Mouse (Mus musculus) spleen, postnatal 10 days (tissue): ENCODE measurements around the gene Rpl38.

Experiments
- DNase-seq, 2 experiments: peaks; one replicate each; pipeline ENCODE4 v3.0.0; 2021 to 2022; ENCODE audit warnings: low spot score in 2 of 2

The Rpl38 gene

DNA sequence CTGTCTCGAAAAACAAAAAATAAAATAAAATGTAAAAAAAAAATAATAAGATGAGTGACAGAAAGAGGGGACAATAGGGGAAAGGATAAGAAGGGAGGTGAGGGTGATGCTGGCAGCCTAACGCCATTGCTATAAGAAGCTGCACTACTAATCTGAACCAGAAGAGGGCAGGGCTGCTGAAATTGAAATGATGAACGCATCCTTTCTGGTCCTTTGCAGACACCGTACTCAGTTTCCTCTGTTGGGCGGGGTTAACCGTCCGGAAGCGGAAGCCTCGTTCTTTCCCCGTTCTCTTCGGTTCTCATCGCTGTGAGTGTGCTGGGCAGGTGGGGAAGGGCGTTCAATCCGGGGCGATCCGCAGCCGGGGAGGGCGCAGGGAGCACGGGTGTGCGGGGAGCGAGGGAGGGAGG, at the start of gene Rpl38:
Gene Rpl38, plus strand, starts transcription at position 224 of the 410 bp plus-strand sequence.
- peak; percentile 90 to 94 for DNase-seq

DNA sequence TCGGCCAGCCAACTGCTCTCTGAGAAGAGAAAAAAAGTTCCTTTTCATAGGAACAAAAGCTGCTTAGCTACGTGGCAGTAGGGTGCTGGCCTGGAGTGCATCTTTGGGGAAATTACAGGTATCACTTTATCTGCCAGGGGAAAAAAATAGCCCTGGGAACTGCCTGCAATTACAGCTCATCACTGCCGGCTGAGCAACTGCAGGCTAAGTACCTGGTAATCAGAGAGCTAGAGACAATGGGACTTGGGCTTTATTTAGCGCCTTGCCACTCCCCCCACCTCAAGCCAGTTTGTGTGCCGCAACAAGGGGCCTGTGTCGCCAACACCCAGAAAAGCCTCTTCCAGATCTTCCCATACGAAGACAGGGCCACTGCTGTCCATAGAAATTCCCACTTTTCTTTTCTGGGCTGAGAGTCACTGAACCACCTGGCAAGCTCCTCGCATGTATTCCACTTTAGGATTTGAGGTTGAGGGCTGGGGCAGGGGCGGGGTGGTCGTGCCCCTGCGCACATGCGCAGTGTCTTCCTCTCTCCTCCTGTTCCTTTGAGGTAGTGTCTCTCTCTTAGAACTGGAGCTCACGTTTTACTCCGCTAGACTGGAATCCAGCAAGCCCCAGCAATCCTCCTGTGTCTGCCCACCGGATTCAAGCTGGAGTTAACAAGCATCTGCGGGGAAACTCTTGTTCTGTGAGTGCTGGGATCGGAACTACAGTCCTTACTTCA, 49.5 kb upstream of the Rpl38 start:
- no peak for DNase-seq

DNA sequence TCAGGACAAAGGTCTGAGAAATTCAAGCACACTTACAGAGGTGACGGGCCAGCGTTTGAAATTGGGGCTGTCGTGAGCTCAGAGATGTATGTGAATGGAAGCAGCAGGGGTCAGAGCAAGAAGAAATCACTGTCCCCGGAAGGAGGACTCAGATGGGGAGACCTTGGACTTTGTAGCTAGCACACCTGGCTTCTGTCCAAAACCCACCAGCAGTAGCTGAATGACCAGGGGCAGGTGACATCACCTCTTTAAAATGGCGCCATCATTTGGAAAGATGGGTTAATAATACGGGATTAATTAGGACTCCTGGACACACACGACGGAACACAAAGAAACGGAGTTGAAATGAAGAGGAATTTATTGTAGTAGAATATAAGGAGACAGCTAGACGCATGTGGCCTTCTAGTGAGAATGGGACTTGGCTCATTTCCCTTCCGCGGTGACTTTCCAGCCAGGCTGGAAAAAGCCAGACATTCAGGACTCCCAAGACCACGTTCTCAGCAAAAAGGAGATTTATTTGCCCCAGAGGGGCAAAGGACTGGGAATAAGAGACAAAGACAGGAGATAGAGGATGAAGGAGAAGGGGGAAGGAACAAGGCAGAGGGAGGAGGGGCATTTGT, 42.1 kb upstream of the Rpl38 start:
- no peak for DNase-seq

DNA sequence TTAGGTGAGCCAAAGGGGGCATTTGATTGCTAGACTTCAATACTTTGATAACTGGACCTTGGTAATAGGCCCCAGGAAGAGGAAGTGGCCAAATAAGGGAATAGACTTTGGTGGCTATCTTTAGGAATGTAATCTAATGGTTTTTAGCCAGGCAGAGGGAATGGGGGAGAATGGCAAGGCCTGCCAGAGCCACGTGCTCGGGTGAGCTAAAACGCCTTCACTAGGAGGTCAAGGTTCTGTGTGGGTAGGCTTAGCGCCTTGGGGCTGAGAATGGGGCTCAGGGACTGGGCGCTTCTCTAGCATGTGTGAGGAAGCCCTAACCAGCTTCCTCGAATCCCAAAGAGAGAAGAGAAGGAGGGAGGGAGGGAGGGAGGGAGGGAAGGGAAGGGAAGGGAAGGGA, 41.3 kb upstream of the Rpl38 start:
- no peak for DNase-seq

DNA sequence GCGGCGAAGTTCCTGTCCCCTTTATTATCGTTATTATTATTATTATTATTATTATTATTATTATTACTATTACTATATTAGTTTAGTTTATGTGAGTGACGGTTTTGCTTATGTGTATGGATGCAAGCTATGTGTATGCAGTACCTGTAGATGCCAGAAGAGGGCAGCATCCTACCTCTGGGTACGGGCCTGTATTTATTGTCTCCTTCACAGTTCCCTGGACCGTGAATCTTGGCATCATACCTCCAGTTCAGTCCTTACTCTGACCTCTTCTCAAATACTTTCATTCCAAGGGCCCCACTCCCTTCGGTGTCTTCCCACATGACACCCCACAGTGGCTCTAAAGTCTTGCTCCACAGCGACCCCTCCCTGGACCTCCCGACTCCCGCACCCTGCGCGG, 40.3 kb upstream of the Rpl38 start:
- no peak for DNase-seq

DNA sequence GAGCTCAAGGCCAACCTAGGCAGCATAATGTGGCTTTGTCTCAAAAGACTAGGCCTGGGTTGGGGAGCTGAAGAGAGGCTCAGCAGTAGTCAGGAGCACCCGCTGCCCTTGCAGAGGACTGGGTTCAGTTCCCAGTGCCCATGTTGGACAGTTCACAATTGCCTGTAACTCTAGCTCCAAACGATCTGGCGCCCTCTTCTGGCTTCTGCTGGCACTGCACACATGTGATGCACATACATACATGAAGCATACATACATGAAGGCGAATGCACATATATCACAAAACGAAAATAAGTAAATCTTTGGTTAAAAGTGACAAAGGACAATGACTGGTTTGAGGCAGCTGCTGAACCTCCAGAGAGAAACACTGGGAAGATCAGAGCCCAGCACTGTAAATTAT, 38.3 kb upstream of the Rpl38 start:
- no peak for DNase-seq

DNA sequence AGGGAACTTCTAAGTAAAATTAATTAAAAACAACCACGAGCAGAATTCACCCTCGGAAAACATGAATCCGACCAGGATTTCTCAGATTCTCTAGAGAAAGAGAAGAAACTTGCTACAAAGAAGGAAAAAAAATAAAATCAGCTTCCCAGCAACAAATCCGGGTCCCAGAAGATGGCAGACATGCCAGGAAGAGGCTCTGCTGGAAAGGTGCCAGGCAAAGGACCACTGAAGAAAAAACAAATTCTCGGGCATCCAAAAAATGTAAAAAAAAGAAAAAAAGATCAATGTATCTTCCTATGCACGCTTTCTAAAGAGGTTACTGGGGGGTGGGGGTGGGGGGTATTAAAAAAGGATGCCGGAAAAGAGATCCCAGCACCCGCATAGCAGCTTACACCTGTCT, 36.1 kb upstream of the Rpl38 start:
- DNase-seq, result no peak

DNA sequence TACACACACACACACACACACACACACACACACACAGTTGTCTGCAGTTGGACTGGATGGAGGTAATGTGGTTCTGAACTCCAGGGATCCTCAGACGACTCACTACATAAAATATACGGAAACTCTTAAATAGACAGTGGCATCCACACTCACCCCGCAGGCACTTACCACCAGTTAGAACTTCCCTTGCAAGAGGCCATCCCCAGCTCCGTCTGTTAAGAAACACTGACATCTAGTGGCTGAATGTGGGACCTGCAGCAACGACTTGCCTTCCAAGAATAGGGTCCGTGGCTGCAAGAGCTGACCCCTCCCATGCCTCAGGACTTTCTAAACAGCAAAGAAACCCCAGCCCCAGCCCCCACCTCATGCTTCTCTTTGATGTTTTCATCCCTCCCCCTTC, 32.0 kb upstream of the Rpl38 start:
- DNase-seq, result peak; percentile 61 to 78

DNA sequence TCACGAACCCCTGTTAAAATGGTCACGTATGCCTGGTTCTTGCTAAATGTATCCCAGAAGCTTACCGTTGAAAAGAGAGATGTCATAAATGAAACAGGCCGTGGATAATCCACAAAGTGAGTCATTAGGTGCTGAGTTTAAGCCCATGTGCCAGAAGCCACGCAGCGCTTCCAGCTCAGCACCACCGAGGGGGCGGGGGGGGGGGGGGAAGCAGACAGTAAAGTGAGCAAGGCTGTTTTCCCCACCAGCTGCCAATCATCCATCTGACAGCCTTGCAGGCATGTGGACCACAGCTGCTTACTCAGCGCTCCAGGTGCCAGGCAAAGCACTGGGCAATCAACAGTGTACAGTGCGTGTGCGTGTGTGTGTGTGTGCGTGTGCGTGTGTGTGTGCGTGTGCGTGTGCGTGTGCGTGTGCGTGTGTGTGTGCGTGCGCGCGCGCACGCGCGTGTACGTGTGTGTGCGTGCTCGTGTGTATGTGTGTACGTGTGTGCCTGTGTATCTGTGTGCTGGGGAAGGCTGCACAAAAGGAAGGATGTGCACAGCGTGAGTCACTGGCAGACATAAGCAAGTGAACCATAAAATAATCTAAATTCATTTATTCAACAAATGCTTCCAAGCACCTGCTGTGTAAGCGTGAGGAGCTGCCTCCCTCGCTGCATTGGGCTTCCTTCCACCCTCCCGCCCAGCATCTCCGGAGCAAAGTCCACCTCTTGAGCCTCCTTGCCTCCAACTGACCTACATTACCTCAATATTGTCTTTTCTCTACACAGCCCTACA, 31.4 kb upstream of the Rpl38 start:
- no peak for DNase-seq

DNA sequence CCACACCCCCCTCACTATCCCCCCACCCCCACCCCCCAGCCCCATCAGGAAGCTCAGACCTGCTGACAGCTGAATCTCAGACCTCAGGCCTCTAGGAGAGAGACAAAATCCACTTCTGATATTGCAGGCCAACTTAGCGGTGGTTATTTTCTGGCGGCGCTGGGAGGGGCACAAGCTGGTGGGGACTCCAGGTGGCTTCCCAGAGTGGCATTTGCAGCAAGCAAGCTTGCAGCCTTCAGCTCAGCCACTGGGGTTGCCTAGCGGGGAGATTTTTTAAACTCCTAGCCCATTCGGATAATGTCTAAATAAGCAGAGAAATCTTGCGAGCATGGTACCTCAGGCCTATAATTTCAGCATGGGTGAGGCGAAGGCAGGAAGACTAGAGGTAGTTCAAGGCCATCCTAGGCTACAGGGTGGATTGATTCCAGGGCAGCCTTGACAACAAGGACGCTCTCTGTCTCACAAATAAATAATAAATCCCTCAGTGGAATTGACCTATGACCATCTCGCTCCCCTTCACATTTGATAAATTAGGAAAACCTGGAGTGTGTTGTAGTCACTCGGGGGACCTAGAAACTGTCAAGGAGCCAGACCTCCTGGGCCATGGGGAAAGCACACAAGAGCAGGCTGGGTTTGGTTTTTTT, 29.6 kb upstream of the Rpl38 start:
- DNase-seq, result no peak

DNA sequence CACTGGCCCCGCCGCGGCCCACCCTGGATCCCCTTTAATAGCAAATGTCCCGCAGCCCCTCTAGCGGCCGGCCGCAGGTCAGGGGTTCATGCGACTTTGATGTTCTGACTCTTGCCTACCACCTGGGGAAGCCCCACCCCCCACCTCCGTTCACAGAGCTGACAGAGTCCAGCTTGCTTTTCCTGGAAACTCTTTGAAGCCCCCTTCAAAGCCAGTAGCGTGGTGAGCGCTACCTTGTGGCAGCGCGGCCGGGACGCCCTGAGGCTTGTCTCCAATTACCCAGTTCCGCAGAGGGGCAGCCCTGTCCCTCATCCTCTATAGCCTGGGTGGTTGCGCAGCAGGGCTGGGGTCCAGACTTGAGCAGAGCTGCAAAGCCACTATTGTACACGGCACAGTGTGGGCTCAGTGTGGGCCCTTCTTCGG, 28.6 kb upstream of the Rpl38 start:
- no peak for DNase-seq

DNA sequence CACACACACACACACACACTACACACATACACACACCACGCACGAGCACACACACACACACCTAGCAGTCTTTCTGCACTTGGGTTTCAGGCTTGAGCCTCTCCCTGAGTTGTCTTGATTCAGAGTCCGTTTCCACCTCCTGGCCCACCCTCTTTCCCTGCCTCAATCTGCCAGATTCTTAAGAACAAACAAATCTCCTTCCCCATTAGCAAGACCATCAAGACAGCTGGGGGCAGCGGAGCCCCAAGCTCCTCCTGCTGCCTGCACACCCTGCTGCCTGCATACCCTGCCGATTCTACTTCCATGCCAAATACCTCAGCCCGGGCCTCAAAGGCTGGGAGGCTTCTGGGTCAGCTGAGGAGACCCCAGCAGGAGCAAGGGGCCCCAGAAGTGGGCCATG, 27.7 kb upstream of the Rpl38 start:
- DNase-seq, result no peak

DNA sequence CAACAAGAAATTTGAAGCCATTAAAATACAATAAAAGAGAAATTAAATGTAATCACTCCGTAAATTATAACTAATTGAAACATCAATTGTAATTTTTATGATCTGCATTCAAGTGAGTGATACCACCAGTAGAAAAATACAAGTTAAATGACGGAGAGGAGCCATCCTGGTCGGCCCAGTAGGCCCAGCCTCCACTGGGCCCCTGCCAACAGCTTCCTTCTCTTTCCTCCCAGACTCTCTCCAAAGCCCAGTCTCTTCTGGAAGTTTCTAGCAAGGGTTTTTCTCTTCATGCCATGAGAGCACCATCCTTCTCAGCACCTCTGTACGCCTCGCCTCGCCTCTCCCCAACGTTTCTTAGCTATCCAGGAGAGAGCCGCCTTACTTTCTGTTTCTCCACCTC, 27.2 kb upstream of the Rpl38 start:
- DNase-seq, result no peak

GRCm38 (mm10) chr11:114642184-114642583, 26.1 kb upstream of the Rpl38 start:
- no peak for DNase-seq

DNA sequence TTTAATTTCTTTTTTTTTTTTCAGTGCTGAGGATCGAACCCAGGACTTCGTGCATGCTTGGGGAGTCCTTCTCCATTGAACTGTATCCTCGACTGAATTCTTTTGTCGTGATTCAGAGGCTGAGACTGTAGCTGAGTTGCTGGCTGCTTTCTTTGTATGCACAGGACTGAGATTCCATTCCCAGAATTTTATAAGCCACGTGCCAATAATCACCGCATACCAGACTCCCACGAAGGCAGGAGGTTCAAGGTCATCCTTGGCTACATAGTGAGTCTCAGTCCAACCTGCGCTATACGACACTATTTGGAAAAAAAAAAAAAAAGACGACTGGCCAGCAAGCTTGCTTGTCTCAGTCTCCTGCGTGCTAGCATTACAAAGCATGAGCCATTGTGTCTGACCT, 25.4 kb upstream of the Rpl38 start:
- DNase-seq, result no peak

DNA sequence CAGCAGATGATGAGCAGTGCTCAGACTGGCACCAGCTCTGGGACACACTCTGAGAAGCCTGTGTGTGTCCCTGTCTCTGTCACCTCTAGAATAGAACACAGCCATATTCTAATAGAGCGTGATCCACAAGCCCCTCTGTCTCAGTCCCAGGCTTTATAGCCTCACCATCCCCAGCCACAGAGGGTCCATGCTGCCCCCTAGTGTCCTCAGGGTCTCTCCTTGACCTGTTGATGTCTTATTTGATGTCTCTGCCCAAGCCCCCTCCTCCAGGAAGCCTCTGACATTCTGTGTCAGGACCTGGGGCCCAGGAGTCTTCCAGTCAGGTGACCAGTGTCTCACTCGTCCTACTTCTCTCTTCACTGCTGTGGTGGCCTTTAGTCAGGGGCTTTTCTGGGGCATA, 24.2 kb upstream of the Rpl38 start:
- no peak for DNase-seq

DNA sequence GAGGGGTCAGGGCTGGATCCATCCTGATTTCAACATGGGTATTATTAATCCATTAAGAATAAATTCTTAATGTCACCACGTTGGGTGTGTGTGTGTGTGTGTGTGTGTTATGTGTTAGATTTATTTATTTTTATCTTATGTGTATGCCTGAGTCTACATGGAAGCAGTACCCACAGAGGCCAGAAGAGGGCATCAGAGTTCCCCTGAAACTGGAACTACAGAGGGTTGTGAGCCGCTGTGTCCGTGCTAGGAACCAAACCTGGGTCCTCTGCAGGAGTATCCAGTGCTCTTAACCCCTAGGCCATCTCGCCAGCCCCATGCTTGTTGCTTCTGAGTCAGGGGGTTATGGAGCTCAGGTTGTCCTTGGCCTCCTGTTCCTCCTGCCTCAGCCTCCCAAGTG, 18.8 kb upstream of the Rpl38 start:
- DNase-seq, result no peak

DNA sequence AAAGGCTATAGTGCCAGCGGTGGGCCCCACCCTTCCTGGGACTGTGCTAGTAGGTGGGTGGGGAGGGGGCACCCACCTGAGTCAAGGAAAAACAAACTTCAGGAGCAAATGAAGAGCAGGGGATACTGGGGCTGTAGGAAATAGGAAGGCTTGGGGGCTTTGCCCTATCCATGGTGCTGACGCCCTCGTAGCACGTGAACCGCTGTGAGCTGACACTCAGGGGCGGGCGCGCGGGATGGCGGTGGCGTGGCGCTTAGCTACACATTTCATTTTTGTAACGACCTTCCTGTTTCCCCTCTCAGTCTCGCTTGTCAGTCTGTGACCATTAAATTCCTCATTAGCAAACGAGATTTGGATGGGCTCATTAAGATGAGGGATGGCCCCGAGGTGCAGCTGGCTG, 15.8 kb upstream of the Rpl38 start:
- peak in 1 of 2 experiments; percentile 42 for DNase-seq

- DNase-seq, result no peak
Measured at GRCm38 (mm10) chr11:114653664-114654063, 14.7 kb upstream of the Rpl38 start.

- no peak for DNase-seq
Measured at GRCm38 (mm10) chr11:114654552-114654951, 13.8 kb upstream of the Rpl38 start.

GRCm38 (mm10) chr11:114655350-114656008, 12.8 kb upstream of the Rpl38 start:
- no peak for DNase-seq
